ENCODE assay signal across 8 mouse cellular contexts in the genomic region with DNA sequence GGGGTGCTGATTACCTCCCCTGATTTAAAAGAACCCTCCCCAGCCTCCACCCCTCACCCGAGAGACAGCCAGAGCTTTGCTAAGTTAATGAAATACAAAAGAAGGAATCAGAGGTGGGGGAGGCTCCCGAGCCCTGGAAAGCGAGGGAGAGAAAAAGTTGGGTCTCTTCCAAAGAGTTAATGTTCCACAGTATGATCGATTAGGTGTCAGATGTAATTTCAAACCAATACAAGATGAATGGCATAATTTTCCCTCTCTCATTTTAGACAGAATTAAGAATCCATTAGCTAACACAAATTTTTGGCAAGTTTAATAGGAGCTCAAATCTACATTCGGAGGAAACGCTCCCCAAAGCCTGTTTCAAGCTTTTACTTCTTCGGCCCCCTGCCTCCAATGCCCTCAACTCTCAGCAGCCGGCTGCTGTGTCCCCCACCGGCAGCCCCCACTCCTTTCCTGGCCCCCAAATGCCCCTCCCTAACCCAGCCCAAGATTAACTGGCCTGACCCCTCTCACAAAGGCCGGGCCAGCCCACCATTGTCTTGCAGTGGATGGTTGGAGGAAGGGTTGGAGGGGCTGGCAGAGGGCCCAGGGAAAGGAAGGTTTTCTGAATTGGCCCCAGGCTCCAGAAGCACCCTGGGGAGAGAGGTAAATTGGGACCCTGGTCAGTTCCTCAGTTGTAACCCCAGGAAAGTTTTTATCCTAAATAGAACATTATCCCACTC. TPM values are rescaled to one million over a fixed set of nuclear protein-coding genes. Genes with fewer than 3 reads are reported as not detected.
A peak's percentile ranks its signal among the peaks of the same experiment; 100 is the strongest.
DNase-seq lines count a peak whose midpoint lies in the region; ATAC-seq lines count a peak whose summit lies in the region.
"Had no signal": no experiment of that assay in that cellular context is flagged by ENCODE, and none has a peak within 500 bp of the region (broad histone marks: within the 10 kb centered on the region; RNA-seq: fewer than 3 reads in every experiment).

No protein-coding gene starts in this region.

- peaks cover 15% of the 10 kb centered on the region for H3K4me1 ChIP-seq in liver, embryonic 13.5 days (replicated peaks)
- peaks cover 19% of the 10 kb centered on the region for H3K4me1 ChIP-seq in liver, embryonic 12.5 days
- H3K4me1 ChIP-seq in embryonic facial prominence, embryonic 14.5 days (ENCODE audit: control insufficient read depth, insufficient read depth, low read length): peaks cover 9% of the 10 kb centered on the region
- peaks cover 9% of the 10 kb centered on the region for H3K4me1 ChIP-seq in hindbrain, embryonic 11.5 days (replicated peaks; ENCODE audit: control insufficient read depth, insufficient read depth, low read length)

- no peak for ATAC-seq in liver, embryonic 13.5 days (ENCODE audit: low read depth)
- ATAC-seq in liver, embryonic 12.5 days: no peak
- ATAC-seq in embryonic facial prominence, embryonic 14.5 days (ENCODE audit: low read depth): no peak; the same call in 1 of the 2 replicates
- ATAC-seq in hindbrain, embryonic 11.5 days (ENCODE audit: low FRiP score): no peak

- no peak for DNase-seq in liver, embryonic 13.5 days
- DNase-seq in embryonic facial prominence, embryonic 14.5 days (ENCODE audit: low spot score): peak; percentile 32
- DNase-seq in hindbrain, embryonic 11.5 days (ENCODE audit: low spot score): peak; percentile 28
- peak; percentile 45 for DNase-seq in lung, postnatal 36 days
- DNase-seq in gastrocnemius, postnatal 10 days: no peak
- DNase-seq in urinary bladder, adult 18-20 months (ENCODE audit: low spot score in 2 of 2): no peak
- DNase-seq: cerebellum, postnatal 36 days had no signal

- H3K9ac ChIP-seq in liver, embryonic 13.5 days: no peak overlapping the region
- no peak overlapping the region for H3K9ac ChIP-seq in liver, embryonic 12.5 days
- H3K9ac ChIP-seq in embryonic facial prominence, embryonic 14.5 days (ENCODE audit: low read depth, low read length): no peak overlapping the region
- H3K9ac ChIP-seq in hindbrain, embryonic 11.5 days (ENCODE audit: low read depth, low read length): no peak overlapping the region

- H3K4me2 ChIP-seq in liver, embryonic 13.5 days: 0 out of 2 replicates have a peak overlapping the region, but pooled peaks have one; percentile 6
- H3K4me2 ChIP-seq in liver, embryonic 12.5 days: no peak overlapping the region; the same call in 1 of the 2 replicates
- no peak overlapping the region for H3K4me2 ChIP-seq in embryonic facial prominence, embryonic 14.5 days (ENCODE audit: low read depth, low read length)
- no peak overlapping the region for H3K4me2 ChIP-seq in hindbrain, embryonic 11.5 days (replicated peaks; ENCODE audit: low read depth, low read length)

- no peaks in the 10 kb centered on the region for H3K9me3 ChIP-seq in liver, embryonic 13.5 days (replicated peaks)
- H3K9me3 ChIP-seq in liver, embryonic 12.5 days (replicated peaks): no peaks in the 10 kb centered on the region
- no peaks in the 10 kb centered on the region for H3K9me3 ChIP-seq in embryonic facial prominence, embryonic 14.5 days (ENCODE audit: control insufficient read depth, low read length)
- H3K9me3 ChIP-seq in hindbrain, embryonic 11.5 days (ENCODE audit: control insufficient read depth, low read length): no peaks in the 10 kb centered on the region

- H3K27me3 ChIP-seq in liver, embryonic 13.5 days: peaks cover 74% of the 10 kb centered on the region
- H3K27me3 ChIP-seq in liver, embryonic 12.5 days (replicated peaks): peaks cover 76% of the 10 kb centered on the region
- H3K27me3 ChIP-seq in embryonic facial prominence, embryonic 14.5 days (replicated peaks; ENCODE audit: control insufficient read depth, insufficient read depth, low read length): peaks cover 46% of the 10 kb centered on the region
- peaks cover 19% of the 10 kb centered on the region for H3K27me3 ChIP-seq in hindbrain, embryonic 11.5 days (ENCODE audit: control insufficient read depth, insufficient read depth, low read length)

- no peaks in the 10 kb centered on the region for H3K36me3 ChIP-seq in liver, embryonic 13.5 days
- no peaks in the 10 kb centered on the region for H3K36me3 ChIP-seq in liver, embryonic 12.5 days
- no peaks in the 10 kb centered on the region for H3K36me3 ChIP-seq in embryonic facial prominence, embryonic 14.5 days (ENCODE audit: control insufficient read depth, insufficient read depth, low read length)
- no peaks in the 10 kb centered on the region for H3K36me3 ChIP-seq in hindbrain, embryonic 11.5 days (ENCODE audit: control insufficient read depth, insufficient read depth, low read length)

- no peak overlapping the region for H3K4me3 ChIP-seq in liver, embryonic 13.5 days (replicated peaks)
- H3K4me3 ChIP-seq in liver, embryonic 12.5 days: no peak overlapping the region
- H3K4me3 ChIP-seq in embryonic facial prominence, embryonic 14.5 days (ENCODE audit: low read depth, low read length): no peak overlapping the region
- no peak overlapping the region for H3K4me3 ChIP-seq in hindbrain, embryonic 11.5 days (ENCODE audit: low read depth, low read length)

- 23% methylated on average over 10 of the region's 10 CpGs for WGBS in liver, embryonic 13.5 days (ENCODE audit: insufficient replicate concordance)
- 19% methylated on average over 10 of the region's 10 CpGs for WGBS in liver, embryonic 12.5 days (ENCODE audit: insufficient replicate concordance)
- WGBS in embryonic facial prominence, embryonic 14.5 days: 8% methylated on average over 10 of the region's 10 CpGs
- WGBS in hindbrain, embryonic 11.5 days: 12% methylated on average over 10 of the region's 10 CpGs

- no peak overlapping the region for H3K27ac ChIP-seq in liver, embryonic 13.5 days
- no peak overlapping the region for H3K27ac ChIP-seq in liver, embryonic 12.5 days
- no peak overlapping the region for H3K27ac ChIP-seq in embryonic facial prominence, embryonic 14.5 days (replicated peaks; ENCODE audit: low read depth, low read length)
- H3K27ac ChIP-seq in hindbrain, embryonic 11.5 days (ENCODE audit: low read depth, low read length): no peak overlapping the region

RNA-seq across cellular contexts. Expression of a gene that starts 30.8 kb away (rescaled TPM):
- polyA plus RNA-seq in liver, embryonic 13.5 days (2015; fragmentation: Nextera tagmentation; extraction: Ambion mirVana): not detected in 2 replicates
- polyA plus RNA-seq in liver, embryonic 12.5 days (2016; fragmentation: Nextera tagmentation; extraction: Ambion mirVana): not detected in 2 replicates
- polyA plus RNA-seq in embryonic facial prominence, embryonic 14.5 days (2014; fragmentation: Nextera tagmentation; extraction: Ambion mirVana): 0.10 TPM in 1 of 2 replicates, not detected in the other
- polyA plus RNA-seq in hindbrain, embryonic 11.5 days (2014; fragmentation: Nextera tagmentation; extraction: Ambion mirVana): 0.27 and 0.36 TPM in 2 replicates
- total RNA-seq in gastrocnemius, postnatal 10 days (2021): not detected

RNA-seq across cellular contexts. Expression of a gene that starts 49.6 kb away (rescaled TPM):
- polyA plus RNA-seq in liver, embryonic 13.5 days (2015; fragmentation: Nextera tagmentation; extraction: Ambion mirVana): 0.13 and 0.19 TPM in 2 replicates
- 0.10 TPM in 1 of 2 replicates, not detected in the other for polyA plus RNA-seq in liver, embryonic 12.5 days (2016; fragmentation: Nextera tagmentation; extraction: Ambion mirVana)
- polyA plus RNA-seq in embryonic facial prominence, embryonic 14.5 days (2014; fragmentation: Nextera tagmentation; extraction: Ambion mirVana): 4.1 and 5.1 TPM in 2 replicates
- polyA plus RNA-seq in hindbrain, embryonic 11.5 days (2014; fragmentation: Nextera tagmentation; extraction: Ambion mirVana): 0.29 and 0.70 TPM in 2 replicates
- under 1 TPM; 0.35 to 0.70 TPM for total RNA-seq in gastrocnemius, postnatal 10 days (2021)

RNA-seq across cellular contexts. Expression of a gene that starts 59.5 kb away (rescaled TPM):
- polyA plus RNA-seq in liver, embryonic 13.5 days (2015; fragmentation: Nextera tagmentation; extraction: Ambion mirVana): 14.1 and 15.7 TPM in 2 replicates
- 18.0 and 18.9 TPM in 2 replicates for polyA plus RNA-seq in liver, embryonic 12.5 days (2016; fragmentation: Nextera tagmentation; extraction: Ambion mirVana)
- polyA plus RNA-seq in embryonic facial prominence, embryonic 14.5 days (2014; fragmentation: Nextera tagmentation; extraction: Ambion mirVana): 31.0 and 32.8 TPM in 2 replicates
- polyA plus RNA-seq in hindbrain, embryonic 11.5 days (2014; fragmentation: Nextera tagmentation; extraction: Ambion mirVana): 40.1 and 43.2 TPM in 2 replicates
- 10 to 100 TPM; 11.4 to 12.1 TPM for total RNA-seq in gastrocnemius, postnatal 10 days (2021)

Comparison
In these comparisons a context has a peak if more than half of its experiments do, and no peak if none do; other contexts are left out.
1. DNase-seq: peak in embryonic facial prominence, embryonic 14.5 days (single experiment), hindbrain, embryonic 11.5 days (single experiment) and lung, postnatal 36 days (single experiment); none in liver, embryonic 13.5 days (single experiment), gastrocnemius, postnatal 10 days (single experiment) and urinary bladder, adult 18-20 months (0 of 2).